Mouse (Mus musculus): ENCODE data around the gene Jund. TPM values are rescaled to one million over a fixed set of nuclear protein-coding genes. Genes with fewer than 3 reads are reported as not detected.

Gene Jund
- 49.6 and 50.9 TPM in 2 replicates for polyA plus RNA-seq (2016; fragmentation: Nextera tagmentation; extraction: Ambion mirVana)

GRCm38 (mm10) chr8:70698310-70699109 is at the start of gene Jund:
TSS of gene Jund (plus strand) at chr8:70698949.
- H3K27me3 ChIP-seq (ENCODE audit: poor library complexity, severe bottlenecking), result peaks cover 15% of the 10 kb centered on the region
- peak within 1 kb of the TSS; percentile 97 for H3K4me3 ChIP-seq
- no peaks in the 10 kb centered on the region for H3K9me3 ChIP-seq
- peaks cover 23% of the 10 kb centered on the region for H3K36me3 ChIP-seq (replicated peaks)
- H3K27ac ChIP-seq, result peak within 1 kb of the TSS; percentile 99
- H3K4me1 ChIP-seq, result peaks cover 76% of the 10 kb centered on the region
- WGBS, result under 1% methylated on average over 63 of the region's 69 CpGs
- peak; percentile 100 for DNase-seq (ENCODE audit: extremely low spot score, low spot score)

GRCm38 (mm10) chr8:70649324-70649723 is 49.4 kb upstream of the Jund start:
- Histone ChIP-seq H3K9me3 (no peaks in the 10 kb centered on the region), H3K27ac (peak overlapping the region; percentile 31), H3K4me3 (no peak overlapping the region), H3K27me3 (ENCODE audit: poor library complexity, severe bottlenecking) (no peaks in the 10 kb centered on the region), H3K4me1 (peaks cover 59% of the 10 kb centered on the region), H3K36me3 (replicated peaks) (peaks cover 50% of the 10 kb centered on the region)
- DNase-seq (ENCODE audit: extremely low spot score, low spot score), result no peak
- 89% methylated on average over 4 of the region's 4 CpGs for WGBS

DNA sequence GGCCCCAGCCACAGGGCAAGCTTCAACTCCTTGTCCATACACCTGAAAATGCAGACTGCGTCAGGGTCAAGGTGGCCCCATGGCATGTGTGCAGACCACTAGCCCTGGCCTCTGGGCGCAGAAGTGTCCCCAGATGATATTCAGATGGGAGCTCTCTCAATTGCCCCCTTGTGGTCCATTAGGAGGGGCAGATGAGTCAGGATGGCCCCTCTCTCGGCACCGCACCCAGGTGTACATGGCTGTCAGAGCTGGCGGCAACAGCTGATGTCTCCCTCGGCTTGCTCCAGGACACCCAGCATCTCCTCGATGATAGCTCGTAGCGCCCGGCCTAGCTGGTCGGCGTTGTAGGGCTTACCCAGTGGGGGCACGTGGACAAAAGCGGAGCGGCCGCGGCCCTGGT is 48.4 kb upstream of the Jund start:
- 0 out of 2 replicates have a peak overlapping the region, but pooled peaks have one; percentile 4 for H3K27ac ChIP-seq

GRCm38 (mm10) chr8:70653226-70653625 is 45.5 kb upstream of the Jund start:
- Histone ChIP-seq H3K9me3 (no peaks in the 10 kb centered on the region), H3K4me3 (no peak overlapping the region), H3K36me3 (replicated peaks) (peaks cover 72% of the 10 kb centered on the region), H3K27me3 (ENCODE audit: poor library complexity, severe bottlenecking) (no peaks in the 10 kb centered on the region), H3K4me1 (peaks cover 63% of the 10 kb centered on the region), H3K27ac (0 out of 2 replicates have a peak overlapping the region, but pooled peaks have one; percentile 62)
- 73% methylated on average over 2 of the region's 2 CpGs for WGBS
- no peak for DNase-seq (ENCODE audit: extremely low spot score, low spot score)

More for the DNA sequence above, 48.4 kb upstream of the Jund start:
- Histone ChIP-seq H3K27me3 (ENCODE audit: poor library complexity, severe bottlenecking) (no peaks in the 10 kb centered on the region), H3K4me1 (peaks cover 64% of the 10 kb centered on the region), H3K9me3 (no peaks in the 10 kb centered on the region), H3K36me3 (replicated peaks) (peaks cover 60% of the 10 kb centered on the region), H3K4me3 (no peak overlapping the region)
- 95% methylated on average over 17 of the region's 17 CpGs for WGBS
- no peak for DNase-seq (ENCODE audit: extremely low spot score, low spot score)

GRCm38 (mm10) chr8:70654121-70654520 is 44.6 kb upstream of the Jund start:
- Histone ChIP-seq H3K4me1 (peaks cover 63% of the 10 kb centered on the region), H3K27me3 (ENCODE audit: poor library complexity, severe bottlenecking) (no peaks in the 10 kb centered on the region), H3K9me3 (no peaks in the 10 kb centered on the region), H3K4me3 (no peak overlapping the region), H3K27ac (peak overlapping the region; percentile 40; the same call in 1 of the 2 replicates), H3K36me3 (replicated peaks) (peaks cover 63% of the 10 kb centered on the region)
- DNase-seq (ENCODE audit: extremely low spot score, low spot score), result no peak
- WGBS, result 90% methylated on average over 1 of the region's 1 CpGs

DNA sequence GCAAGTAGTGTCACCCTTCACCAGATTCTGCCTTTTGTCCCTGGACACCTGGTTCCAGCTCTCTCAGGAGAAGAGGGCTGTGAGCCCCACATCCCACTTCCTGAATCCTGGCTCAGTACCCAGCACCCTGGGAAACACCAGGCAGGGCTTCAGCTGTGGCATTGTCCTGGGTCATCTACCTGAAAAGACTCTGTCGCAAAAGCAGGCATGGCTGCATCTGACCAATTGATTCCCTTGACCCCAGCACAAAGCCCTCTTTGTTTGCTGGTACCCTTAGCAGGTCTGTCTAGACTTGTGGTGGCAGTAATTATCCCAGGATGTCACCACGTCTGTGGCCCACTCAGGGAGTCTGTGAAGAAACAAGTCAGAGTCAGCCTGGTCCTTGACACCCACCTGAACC is 43.3 kb upstream of the Jund start:
- Histone ChIP-seq H3K27ac (peak overlapping the region; percentile 90), H3K36me3 (replicated peaks) (peaks cover 50% of the 10 kb centered on the region), H3K9me3 (no peaks in the 10 kb centered on the region), H3K27me3 (ENCODE audit: poor library complexity, severe bottlenecking) (no peaks in the 10 kb centered on the region), H3K4me3 (no peak overlapping the region), H3K4me1 (peaks cover 70% of the 10 kb centered on the region)
- DNase-seq (ENCODE audit: extremely low spot score, low spot score), result peak; percentile 39
- WGBS, result 4% methylated on average over 2 of the region's 2 CpGs

DNA sequence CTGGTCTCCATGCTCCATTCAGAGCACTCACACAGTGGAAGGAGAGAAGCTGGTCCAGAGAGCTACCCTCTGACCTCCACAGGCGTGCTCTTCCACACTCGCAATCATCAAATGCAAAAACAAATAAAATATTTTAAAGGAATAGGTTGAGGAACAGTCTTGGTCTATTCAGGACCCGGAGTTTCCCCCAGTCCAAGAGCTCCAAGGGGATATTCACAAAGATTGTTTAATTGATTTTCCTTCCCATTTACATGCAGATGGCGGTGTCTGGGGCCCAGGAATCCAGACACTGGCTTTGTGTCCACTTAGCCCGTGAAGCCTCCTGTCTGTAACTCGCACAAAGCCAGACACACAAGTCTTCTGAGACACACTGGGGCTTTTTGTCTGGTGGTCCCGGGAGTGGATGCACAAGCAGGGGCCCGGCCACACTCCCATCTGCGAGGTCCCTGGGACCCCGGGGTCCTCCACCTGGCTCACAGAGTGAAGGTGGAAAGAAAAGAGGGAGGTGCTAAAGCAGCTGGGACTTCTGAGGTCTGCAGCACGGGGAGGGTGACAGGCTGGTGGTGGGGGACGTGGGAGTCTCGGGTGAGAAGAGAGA is 42.5 kb upstream of the Jund start:
- Histone ChIP-seq H3K27ac (peak overlapping the region; percentile 90), H3K4me1 (peaks cover 75% of the 10 kb centered on the region), H3K4me3 (peak overlapping the region; percentile 11; the same call in 1 of the 2 replicates), H3K27me3 (ENCODE audit: poor library complexity, severe bottlenecking) (no peaks in the 10 kb centered on the region), H3K9me3 (no peaks in the 10 kb centered on the region), H3K36me3 (replicated peaks) (peaks cover 42% of the 10 kb centered on the region)
- WGBS, result 58% methylated on average over 13 of the region's 13 CpGs
- DNase-seq (ENCODE audit: extremely low spot score, low spot score), result peak; percentile 45

DNA sequence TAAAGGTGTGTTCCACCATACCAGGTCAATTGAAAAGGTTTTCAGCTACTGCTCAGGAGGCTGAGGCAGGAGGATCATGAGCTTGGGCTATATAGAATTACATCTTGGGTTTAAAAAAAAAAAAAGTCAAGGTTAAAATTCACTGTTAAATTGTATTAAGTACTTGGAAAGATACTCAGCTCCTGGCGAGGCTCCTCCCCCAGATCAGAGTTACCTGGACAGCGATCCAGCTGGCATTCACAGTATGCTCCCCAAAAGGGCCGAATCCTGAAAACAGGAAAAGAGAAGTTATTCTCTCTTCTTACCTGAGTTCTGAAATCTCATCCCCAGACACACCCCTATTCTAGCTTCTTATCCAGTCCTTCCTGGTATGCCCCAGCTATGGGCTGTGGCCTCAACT is 41.5 kb upstream of the Jund start:
- peak overlapping the region; percentile 90 for H3K27ac ChIP-seq
- H3K4me3 ChIP-seq, result no peak overlapping the region
- peaks cover 33% of the 10 kb centered on the region for H3K36me3 ChIP-seq (replicated peaks)
- DNase-seq (ENCODE audit: extremely low spot score, low spot score), result no peak
- 97% methylated on average over 3 of the region's 3 CpGs for WGBS
- peaks cover 77% of the 10 kb centered on the region for H3K4me1 ChIP-seq
- H3K9me3 ChIP-seq, result no peaks in the 10 kb centered on the region
- H3K27me3 ChIP-seq (ENCODE audit: poor library complexity, severe bottlenecking), result no peaks in the 10 kb centered on the region

DNA sequence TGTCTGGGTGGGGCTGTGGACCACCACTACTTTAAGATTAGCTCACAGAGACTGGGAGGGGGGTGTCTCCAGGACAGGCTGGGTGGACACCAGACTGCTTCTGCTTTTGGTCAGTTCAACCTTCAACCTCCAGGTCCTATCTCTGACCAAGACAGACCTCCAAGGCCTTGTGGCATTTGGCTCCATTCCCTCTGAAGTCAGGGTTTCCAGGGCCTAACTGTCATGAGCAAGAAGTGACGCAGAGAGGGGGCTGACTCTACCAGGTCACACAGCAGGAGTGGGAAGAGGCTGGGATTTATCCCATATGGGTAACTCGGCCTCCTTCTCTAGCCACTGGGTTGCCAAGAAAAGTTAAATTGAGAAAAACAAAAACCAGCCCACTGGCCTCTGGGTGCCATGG is 41.0 kb upstream of the Jund start:
- no peak for DNase-seq (ENCODE audit: extremely low spot score, low spot score)
- WGBS, result 90% methylated on average over 2 of the region's 2 CpGs
- H3K4me1 ChIP-seq, result peaks cover 72% of the 10 kb centered on the region
- peaks cover 28% of the 10 kb centered on the region for H3K36me3 ChIP-seq (replicated peaks)
- peak overlapping the region; percentile 90; the same call in 1 of the 2 replicates for H3K27ac ChIP-seq
- H3K27me3 ChIP-seq (ENCODE audit: poor library complexity, severe bottlenecking), result no peaks in the 10 kb centered on the region
- H3K9me3 ChIP-seq, result no peaks in the 10 kb centered on the region
- peak overlapping the region; percentile 78; the same call in 1 of the 2 replicates for H3K4me3 ChIP-seq

- Histone ChIP-seq H3K4me3 (peak overlapping the region; percentile 78), H3K4me1 (peaks cover 73% of the 10 kb centered on the region), H3K36me3 (replicated peaks) (peaks cover 24% of the 10 kb centered on the region), H3K27ac (peak overlapping the region; percentile 89), H3K9me3 (no peaks in the 10 kb centered on the region), H3K27me3 (ENCODE audit: poor library complexity, severe bottlenecking) (no peaks in the 10 kb centered on the region)
- no peak for DNase-seq (ENCODE audit: extremely low spot score, low spot score)
- 1% methylated on average over 31 of the region's 31 CpGs for WGBS
Observed at GRCm38 (mm10) chr8:70658897-70659603, 39.7 kb upstream of the Jund start.

DNA sequence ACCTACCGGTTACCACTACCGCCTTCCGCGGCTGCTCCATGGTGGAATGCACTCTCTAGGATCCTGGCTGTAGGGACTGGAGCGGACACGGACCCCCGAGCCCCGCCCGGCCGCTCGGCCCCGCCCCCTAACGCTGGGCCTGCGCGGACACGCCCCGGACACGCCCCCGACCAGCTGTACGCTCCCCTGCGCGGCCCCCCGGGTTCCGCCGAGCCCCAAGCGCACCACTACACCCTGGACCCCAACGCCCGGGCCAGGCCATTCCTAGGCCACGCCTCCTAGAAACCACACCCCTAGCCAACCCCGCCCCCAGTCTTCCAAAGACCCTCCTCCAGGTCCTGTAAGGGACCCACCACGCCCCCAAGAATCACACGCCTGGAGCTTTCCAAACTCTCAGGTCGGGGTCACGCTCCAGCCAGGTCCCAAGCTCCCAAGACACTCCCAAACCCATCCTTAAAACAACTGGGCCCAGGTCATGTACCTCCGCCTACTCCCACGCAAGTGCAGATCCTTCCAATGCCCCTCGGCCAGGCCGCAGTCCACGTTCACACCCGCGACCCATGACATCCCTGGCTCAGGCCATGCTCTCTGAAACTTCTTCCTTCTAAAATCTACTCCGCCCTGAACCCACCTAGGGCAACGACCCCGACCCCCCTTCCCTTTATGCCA is 39.0 kb upstream of the Jund start:
- peak; percentile 97 for DNase-seq (ENCODE audit: extremely low spot score, low spot score)
- Histone ChIP-seq H3K9me3 (no peaks in the 10 kb centered on the region), H3K4me1 (peaks cover 70% of the 10 kb centered on the region), H3K4me3 (peak overlapping the region; percentile 78), H3K27me3 (ENCODE audit: poor library complexity, severe bottlenecking) (no peaks in the 10 kb centered on the region), H3K36me3 (replicated peaks) (peaks cover 18% of the 10 kb centered on the region), H3K27ac (peak overlapping the region; percentile 89)
- WGBS, result 2% methylated on average over 44 of the region's 44 CpGs

- Histone ChIP-seq H3K27ac (peak within 1 kb of the TSS; percentile 89), H3K4me3 (peak within 1 kb of the TSS; percentile 78), H3K4me1 (peaks cover 65% of the 10 kb centered on the region), H3K27me3 (ENCODE audit: poor library complexity, severe bottlenecking) (no peaks in the 10 kb centered on the region), H3K9me3 (no peaks in the 10 kb centered on the region), H3K36me3 (replicated peaks) (peaks cover 12% of the 10 kb centered on the region)
- 2% methylated on average over 14 of the region's 14 CpGs for WGBS
- DNase-seq (ENCODE audit: extremely low spot score, low spot score), result no peak
Observed at GRCm38 (mm10) chr8:70660273-70660725, 38.5 kb upstream of the Jund start, which contains the start of gene Pgpep1. TSS of gene Pgpep1 (minus strand) at chr8:70660388.

All from forebrain, embryonic 10.5 days (tissue).